Mouse (Mus musculus) layer of hippocampus, postnatal 10 days (tissue): ENCODE measurements around the gene Samd14. TPM values are rescaled to one million over a fixed set of nuclear protein-coding genes. Genes with fewer than 3 reads are reported as not detected.

ENCODE experiments used
- DNase-seq, 2 experiments: peaks; one replicate each; pipeline ENCODE4 v3.0.0; 2021; ENCODE audit warnings: low spot score in 2 of 2
- total RNA-seq, 2 experiments: library from RNA; stranded (reverse); gene quantifications; 2 replicates each; pipeline ENCODE4 v1.2.3; 2021

Samd14 gene
- total RNA-seq, 2 experiments from 2014 or later, result 107 TPM

GRCm38 (mm10) chr11:95004937-95005198 is 4.8 kb upstream of the Samd14 start:
- DNase-seq, result no peak

GRCm38 (mm10) chr11:95006038-95006437 is 3.6 kb upstream of the Samd14 start:
- peak; percentile 19 to 33 for DNase-seq

GRCm38 (mm10) chr11:95006525-95007219 is 3.0 kb upstream of the Samd14 start:
- peak; percentile 75 to 83 for DNase-seq

DNA sequence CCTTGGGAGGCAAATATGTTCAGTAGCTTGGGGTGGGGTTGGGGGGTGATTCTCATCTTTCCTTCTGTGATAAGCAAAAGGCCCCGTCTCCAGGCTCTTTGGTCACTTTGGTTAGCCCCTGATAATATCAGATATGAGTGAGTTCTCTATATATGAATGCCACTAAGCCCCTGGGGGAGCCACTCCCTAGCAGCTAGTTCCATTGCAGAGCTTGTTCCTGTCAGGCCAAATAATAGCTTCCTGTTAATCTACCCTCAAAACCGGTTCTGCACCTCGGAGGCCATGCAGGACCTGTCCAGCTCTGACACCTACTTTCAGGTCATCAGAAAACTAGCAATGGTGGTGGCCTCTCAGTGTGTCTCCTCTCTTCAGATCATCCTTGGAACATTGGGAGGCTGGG is 2.3 kb upstream of the Samd14 start:
- DNase-seq, result no peak

DNA sequence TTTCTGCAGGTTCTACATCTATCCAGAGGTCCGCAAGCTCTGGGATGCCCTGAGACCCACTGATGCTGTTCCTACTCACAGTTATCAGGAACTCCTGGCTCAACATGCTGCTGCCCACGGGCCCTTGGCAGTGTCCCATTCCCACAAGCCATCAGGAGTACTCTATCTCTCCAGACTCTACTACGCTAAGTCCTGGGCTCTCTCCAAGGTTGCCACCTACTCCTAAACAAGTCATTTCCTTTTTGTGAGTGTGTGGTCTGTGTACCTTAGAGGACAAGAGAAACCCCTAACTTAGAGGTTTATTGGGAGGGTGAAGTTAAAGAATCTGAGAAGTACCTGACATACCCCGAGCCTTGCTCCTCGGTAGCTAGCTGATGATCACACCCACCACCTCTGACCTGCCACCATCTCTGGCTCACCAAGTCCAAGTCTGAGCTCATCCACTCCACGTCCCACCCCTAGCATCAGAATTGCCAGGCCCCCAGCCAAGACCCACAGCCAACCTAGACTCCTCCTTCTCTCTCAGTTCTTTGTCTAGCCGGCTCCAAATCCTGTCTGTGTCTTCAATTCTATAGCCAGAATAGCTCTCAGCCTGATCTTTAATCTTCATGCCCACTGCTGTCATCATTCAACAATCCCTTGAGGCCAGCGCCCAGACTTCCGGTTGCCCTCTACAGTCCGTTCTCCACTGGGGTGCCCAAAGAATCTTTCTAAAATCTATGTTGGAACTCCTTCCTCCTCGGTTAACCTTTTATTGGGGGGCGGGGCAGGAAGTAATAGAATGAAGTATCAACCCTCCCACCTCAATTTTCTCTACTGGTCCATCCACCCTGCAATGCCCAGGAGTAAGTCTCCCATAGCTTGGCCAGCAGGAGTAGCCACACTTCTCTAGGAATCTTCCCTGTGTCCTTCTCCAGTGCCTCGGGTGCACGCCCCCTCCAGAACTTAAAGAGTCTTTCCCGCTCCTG is 734 bp upstream of the Samd14 start:
- peak; percentile 28 to 39 for DNase-seq

DNA sequence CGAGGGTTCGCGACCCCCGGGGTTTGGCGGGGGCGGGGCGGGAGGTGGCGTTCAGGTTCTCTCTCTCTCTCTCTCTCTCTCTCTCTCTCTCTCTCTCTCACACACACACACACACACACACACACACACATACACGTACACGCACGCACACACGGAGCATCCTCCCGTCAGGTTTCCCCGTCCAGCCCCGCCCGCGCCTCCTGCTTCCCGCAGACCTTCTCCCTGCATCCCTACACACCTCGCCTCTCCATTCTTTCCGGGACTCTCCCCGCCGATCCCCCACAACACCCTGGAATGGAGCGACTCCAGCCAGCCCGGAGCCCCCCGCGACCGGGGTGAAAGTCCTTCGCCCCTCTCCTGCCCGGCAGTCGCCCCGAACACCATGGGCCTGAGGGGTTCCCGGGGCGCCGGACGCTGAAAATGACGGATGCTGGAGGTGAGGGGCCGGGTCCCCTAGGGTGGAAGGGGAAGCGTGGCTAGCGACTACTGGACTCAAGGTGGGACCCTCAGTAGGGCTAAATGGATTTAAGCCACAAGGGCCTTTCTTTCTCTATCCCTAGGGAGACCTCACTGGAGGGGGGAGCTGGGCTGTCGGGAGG is 561 bp downstream of the Samd14 start:
- peak; percentile 64 to 70 for DNase-seq

DNA sequence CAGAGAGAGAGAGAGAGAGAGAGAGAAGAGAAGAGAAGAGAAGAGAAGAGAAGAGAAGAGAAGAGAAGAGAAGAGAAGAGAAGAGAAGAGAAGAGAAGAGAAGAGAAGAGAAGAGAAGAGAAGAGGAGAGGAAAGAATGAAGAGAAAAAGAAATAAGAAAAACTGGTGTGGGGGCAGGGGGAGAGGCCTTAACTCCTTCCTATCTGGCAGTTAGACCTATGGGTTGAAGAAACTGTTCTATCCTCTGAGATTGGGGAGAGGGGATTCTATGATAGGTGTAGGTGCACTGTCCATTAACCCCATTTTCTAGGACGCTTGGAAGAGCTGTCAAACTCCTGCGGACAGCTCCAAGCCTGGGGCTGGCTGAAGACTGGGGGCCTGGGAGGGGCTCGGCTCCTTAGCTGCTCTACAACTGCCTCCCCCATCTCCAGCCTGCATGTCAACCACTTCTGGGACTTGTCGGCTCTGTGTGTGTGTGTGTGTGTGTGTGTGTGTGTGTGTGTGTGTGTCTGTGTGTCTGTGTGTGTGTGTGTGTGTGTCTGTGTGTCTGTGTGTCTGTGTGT is 1.2 kb downstream of the Samd14 start:
- peak in 1 of 2 experiments; percentile 37 for DNase-seq

GRCm38 (mm10) chr11:95011416-95011815 is 1.7 kb downstream of the Samd14 start:
- no peak for DNase-seq

GRCm38 (mm10) chr11:95012075-95012474 is 2.4 kb downstream of the Samd14 start:
- DNase-seq, result no peak

- no peak for DNase-seq
Observed at GRCm38 (mm10) chr11:95012487-95012886, 2.8 kb downstream of the Samd14 start.

DNA sequence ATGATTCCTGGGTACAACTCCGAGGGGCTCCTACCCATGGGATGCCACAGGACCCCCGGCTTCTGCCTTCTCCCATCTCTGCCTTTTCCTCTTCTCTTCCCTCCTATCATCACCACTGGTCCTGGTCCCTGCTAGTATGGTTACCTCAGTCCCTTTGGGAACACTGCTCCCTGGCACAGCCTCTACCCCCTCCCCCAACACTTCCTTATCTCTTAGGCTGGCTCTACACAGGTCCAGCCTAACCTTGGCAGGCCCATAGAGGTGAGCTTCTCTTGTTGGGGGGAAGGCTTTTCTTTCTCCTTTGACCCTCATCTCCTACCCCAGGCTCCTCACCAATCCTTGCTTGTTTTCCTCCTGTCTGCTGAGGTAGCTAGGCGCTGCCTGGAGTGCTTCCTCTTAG is 5.8 kb downstream of the Samd14 start:
- DNase-seq, result no peak

DNA sequence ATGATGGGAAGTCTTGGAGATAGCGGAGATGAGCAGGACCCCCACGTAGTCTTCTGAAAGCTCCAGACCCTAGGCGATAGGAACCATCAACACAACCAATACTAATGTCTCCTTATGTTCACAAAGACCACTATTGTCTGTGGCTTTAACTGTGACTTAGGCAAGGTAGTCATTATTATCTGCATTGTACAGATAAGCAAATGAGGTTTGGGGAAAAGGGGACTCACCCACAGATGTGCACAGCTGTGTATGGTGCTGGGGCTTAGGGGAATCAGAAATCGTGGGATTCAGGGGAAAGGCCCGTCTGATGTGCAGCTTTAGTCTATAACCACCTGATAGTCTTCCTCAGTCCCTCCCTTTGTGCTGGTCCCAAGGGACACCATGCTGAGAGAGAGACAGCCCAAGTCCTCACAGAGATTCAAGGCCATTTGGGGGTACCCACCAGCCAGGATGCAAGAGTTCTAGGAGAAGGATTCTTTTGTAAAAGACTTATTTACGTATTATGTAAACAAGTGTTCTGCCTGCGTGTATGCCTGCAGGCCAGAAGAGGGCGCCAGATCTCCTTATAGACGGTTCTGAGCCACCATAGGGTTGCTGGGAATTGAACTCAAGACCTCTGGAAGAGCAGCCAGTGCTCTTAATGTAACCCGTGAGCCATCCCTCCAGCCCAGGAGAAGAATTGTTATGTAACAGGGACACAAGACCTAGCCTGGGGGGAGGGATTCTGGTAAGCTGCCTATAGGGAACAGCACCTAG is 12.7 kb downstream of the Samd14 start:
- DNase-seq, result no peak

GRCm38 (mm10) chr11:95023481-95023880 is 13.8 kb downstream of the Samd14 start:
- DNase-seq, result no peak

DNA sequence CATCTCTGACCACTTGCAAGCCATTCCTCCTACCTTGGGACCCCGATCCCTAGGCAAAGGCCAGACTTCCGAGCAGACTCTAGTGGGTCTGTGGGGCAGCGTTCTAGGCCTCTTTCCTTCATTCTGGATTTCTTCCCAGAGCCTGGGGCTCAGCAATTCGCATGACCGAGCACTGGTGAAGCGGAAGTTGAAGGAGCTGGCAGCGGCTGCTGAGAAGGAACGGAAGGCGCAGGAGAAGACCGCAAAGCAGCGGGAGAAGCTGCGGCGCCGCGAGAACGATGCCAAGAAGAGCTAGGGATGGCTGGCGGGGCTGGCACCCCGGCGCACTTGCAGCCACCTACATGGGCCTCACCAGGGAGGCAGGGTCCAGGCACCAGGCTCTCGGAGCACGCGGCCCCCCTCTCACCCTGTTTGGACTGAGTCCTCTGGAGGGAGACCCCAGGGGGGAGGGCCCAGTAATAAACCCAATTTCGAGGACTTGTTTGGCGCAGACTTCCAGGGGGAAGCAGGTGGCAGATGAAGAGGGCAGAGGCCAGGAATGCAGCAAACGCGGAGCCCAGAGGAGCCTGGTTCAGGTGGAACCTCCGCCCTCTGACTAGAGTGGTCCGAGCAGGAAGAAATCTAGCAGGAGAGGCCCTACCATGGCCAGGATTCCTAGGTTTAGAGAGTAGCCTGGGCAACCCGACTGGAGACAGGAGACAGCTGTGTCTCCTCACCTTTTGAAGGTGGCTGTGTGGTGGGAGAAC is 14.9 kb downstream of the Samd14 start:
- DNase-seq, result peak; percentile 65

DNA sequence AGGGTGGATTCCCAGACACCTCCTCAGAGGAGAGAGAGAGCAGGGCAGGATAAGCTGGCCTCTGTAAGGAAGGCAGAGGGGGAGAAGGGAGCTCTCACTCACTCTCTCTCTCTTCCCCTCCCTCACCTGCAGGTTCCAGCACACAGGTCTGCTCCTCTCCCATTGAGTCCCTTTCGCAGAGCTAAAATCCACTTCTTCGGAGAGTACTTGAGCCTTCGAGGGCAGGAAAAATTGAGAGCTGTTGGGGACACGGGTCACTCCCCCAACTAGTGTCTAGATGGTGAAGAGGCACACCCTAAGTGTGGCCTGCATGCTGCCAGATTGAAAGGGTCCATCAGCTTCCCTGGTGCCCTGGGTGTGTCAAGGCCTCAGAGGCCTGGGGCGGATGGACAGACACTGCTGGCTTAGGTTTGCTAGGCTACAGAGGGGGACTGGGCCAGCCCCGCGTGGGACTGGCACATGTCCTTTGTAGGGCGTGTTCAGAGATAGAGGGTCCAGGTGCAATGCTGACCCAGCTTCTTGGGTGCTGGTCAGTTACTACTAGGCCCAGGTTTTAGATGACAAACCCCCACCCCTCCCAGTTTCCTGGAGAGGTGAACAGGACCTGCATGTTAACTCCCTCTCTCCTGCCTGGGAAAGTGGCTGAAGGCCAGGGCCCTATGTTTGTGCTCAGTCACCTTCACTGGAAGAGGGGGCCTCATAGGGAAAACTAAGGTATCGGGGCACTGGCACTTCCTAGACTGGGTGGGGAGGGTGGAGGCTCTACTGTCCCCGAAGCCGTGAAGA is 15.7 kb downstream of the Samd14 start:
- DNase-seq, result no peak

GRCm38 (mm10) chr11:95026090-95026542 is 16.4 kb downstream of the Samd14 start:
- no peak for DNase-seq

- no peak for DNase-seq
Observed at GRCm38 (mm10) chr11:95026849-95027248, 17.2 kb downstream of the Samd14 start.

- DNase-seq, result no peak
Observed at GRCm38 (mm10) chr11:95027850-95028470, 18.3 kb downstream of the Samd14 start.

DNA sequence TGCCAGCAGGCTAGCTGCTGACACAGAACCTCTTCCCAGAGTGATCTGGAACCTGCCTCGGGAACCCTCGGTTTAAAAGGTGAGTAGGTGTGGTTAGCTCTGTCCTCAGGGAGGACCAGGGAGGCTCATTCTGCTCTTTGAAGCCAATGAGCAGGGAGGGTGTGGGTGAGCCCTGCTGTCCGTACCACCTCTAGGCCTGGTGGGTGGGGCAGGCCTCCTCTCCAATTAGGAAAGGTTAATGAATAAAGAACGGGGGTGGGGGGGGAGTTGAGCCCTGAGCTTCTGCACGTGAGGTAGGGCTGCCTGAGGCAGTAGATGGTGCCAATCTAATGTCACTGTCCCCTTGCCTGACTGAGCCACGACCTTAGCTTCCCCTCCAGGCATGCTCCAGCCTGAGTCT is 23.3 kb downstream of the Samd14 start:
- no peak for DNase-seq
